ENCODE assay signal across 10 mouse cellular contexts in the genomic region with DNA sequence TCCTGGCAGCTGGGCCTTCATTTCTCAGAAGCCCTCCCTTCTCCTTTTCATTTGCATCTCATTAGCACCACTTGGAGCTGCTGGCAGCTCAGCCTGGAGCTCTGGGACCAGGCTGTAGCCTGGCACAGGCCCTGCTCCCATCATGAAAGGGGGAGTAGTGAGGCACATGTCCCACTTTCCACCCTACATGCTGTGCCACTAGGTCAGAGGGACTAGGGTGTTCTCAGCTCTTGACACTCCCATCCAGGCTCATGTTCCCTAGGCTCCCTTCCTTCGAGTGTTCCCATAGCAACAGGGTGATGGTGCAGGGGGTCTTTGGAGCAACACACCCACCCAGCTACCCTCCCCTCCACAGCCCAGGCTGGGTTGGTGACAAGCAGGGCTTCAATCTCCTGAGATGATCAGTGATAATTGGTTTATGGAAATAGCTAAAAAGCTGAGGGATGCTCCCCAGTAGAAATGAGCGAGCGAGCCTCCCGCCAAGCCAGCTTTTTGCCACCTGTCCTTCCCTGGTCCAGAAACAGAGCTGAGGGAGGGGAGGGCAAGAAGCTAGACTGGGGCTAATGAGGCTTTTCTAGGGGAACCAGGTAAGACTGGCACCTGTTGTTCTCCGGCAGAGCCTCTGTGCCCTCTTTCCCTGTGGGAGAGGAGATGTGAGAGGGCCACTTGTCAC. TPM values are rescaled to one million over a fixed set of nuclear protein-coding genes. Genes with fewer than 3 reads are reported as not detected.
DNase-seq lines count a peak whose midpoint lies in the region; ATAC-seq and TF ChIP-seq lines count a peak whose summit lies in the region.
"Had no signal": no experiment of that assay in that cellular context is flagged by ENCODE, and none has a peak within 500 bp of the region (broad histone marks: within the 10 kb centered on the region; RNA-seq: fewer than 3 reads in every experiment).

No protein-coding gene starts in this region.

- H3K9me3 ChIP-seq in embryonic facial prominence, embryonic 13.5 days = no peaks in the 10 kb centered on the region
- no peaks in the 10 kb centered on the region for H3K9me3 ChIP-seq in liver, postnatal 0 days (ENCODE audit: low read length)
- H3K9me3 ChIP-seq: limb, embryonic 15.5 days had no signal

- no peak overlapping the region for H3K4me2 ChIP-seq in embryonic facial prominence, embryonic 13.5 days
- H3K4me2 ChIP-seq in liver, postnatal 0 days (ENCODE audit: low read depth, low read length) = no peak overlapping the region
- H3K4me2 ChIP-seq: limb, embryonic 15.5 days had no signal

- no peaks in the 10 kb centered on the region for H3K36me3 ChIP-seq in embryonic facial prominence, embryonic 13.5 days
- H3K36me3 ChIP-seq in liver, postnatal 0 days (replicated peaks; ENCODE audit: insufficient read depth, low read length) = no peaks in the 10 kb centered on the region
- H3K36me3 ChIP-seq: limb, embryonic 15.5 days had no signal

- no peak for TF ChIP-seq EP300 in liver, postnatal 0 days (IDR thresholded peaks at IDR 0.05; ENCODE audit: low read depth)

- no peak overlapping the region for H3K4me3 ChIP-seq in embryonic facial prominence, embryonic 13.5 days
- no peak overlapping the region for H3K4me3 ChIP-seq in liver, postnatal 0 days (ENCODE audit: low read depth, low read length)
- H3K4me3 ChIP-seq: limb, embryonic 15.5 days; myocyte had no signal

- DNase-seq in right cerebral cortex, postnatal 10 days (ENCODE audit: low spot score in 2 of 2) = peak; percentile 75 to 86
- no peak for DNase-seq in right cerebral cortex, postnatal 25 days
- peak; percentile 64 to 72 for DNase-seq in layer of hippocampus, adult 8-10 months (ENCODE audit: low spot score in 2 of 2)
- peak; percentile 67 for DNase-seq in telencephalon, adult 2 months (ENCODE audit: low read depth, low spot score)
- DNase-seq in thymus, postnatal 36 days = no peak
- DNase-seq in liver, postnatal 0 days = no peak

- ATAC-seq in embryonic facial prominence, embryonic 13.5 days (ENCODE audit: insufficient number of reproducible peaks, insufficient read depth, low FRiP score, low TSS enrichment, low read depth) = no peak
- ATAC-seq in liver, postnatal 0 days = no peak

- no peaks in the 10 kb centered on the region for H3K27me3 ChIP-seq in embryonic facial prominence, embryonic 13.5 days
- no peaks in the 10 kb centered on the region for H3K27me3 ChIP-seq in liver, postnatal 0 days (ENCODE audit: insufficient read depth, low read length)
- H3K27me3 ChIP-seq: limb, embryonic 15.5 days had no signal

- no peak for TF ChIP-seq CTCF in liver, postnatal 0 days (IDR thresholded peaks at IDR 0.05; ENCODE audit: low read depth)

- H3K9ac ChIP-seq in embryonic facial prominence, embryonic 13.5 days = 0 out of 2 replicates have a peak overlapping the region, but pooled peaks have one; percentile 16
- no peak overlapping the region for H3K9ac ChIP-seq in liver, postnatal 0 days (replicated peaks)
- H3K9ac ChIP-seq: limb, embryonic 15.5 days had no signal

- 63% methylated on average over 5 of the region's 5 CpGs for WGBS in embryonic facial prominence, embryonic 13.5 days
- WGBS in liver, postnatal 0 days (ENCODE audit: insufficient replicate concordance) = 54% methylated on average over 5 of the region's 5 CpGs

- no peak overlapping the region for H3K27ac ChIP-seq in embryonic facial prominence, embryonic 13.5 days
- H3K27ac ChIP-seq in liver, postnatal 0 days (ENCODE audit: low read depth) = no peak overlapping the region
- H3K27ac ChIP-seq: limb, embryonic 15.5 days had no signal

- H3K4me1 ChIP-seq in embryonic facial prominence, embryonic 13.5 days = peaks cover 20% of the 10 kb centered on the region
- no peaks in the 10 kb centered on the region for H3K4me1 ChIP-seq in liver, postnatal 0 days (ENCODE audit: insufficient read depth)

RNA-seq across cellular contexts. Expression of gene Ccdc33, which starts 21.9 kb away (rescaled TPM):
- 0.83 TPM in 1 of 2 replicates, not detected in the other for polyA plus RNA-seq in embryonic facial prominence, embryonic 13.5 days (2015; fragmentation: Nextera tagmentation; extraction: Ambion mirVana)
- 1 to 10 TPM in 3 of 4 experiments, under 1 TPM in 1; 0.87 to 2.0 (median 1.3) TPM for total RNA-seq in layer of hippocampus, adult 8-10 months (2022)
- not detected in 2 replicates for polyA plus RNA-seq in liver, postnatal 0 days (2015; fragmentation: Nextera tagmentation; extraction: Ambion mirVana)
- total RNA-seq: MEL had no signal
- polyA plus RNA-seq: limb, embryonic 15.5 days; myocyte had no signal

RNA-seq across cellular contexts. Expression of gene Stra6, which starts 33.2 kb away (rescaled TPM):
- 11.5 and 14.3 TPM in 2 replicates for polyA plus RNA-seq in embryonic facial prominence, embryonic 13.5 days (2015; fragmentation: Nextera tagmentation; extraction: Ambion mirVana)
- 10 to 100 TPM; 17.0 to 22.6 (median 18.2) TPM for total RNA-seq in layer of hippocampus, adult 8-10 months (2022)
- not detected in 2 replicates for polyA plus RNA-seq in liver, postnatal 0 days (2015; fragmentation: Nextera tagmentation; extraction: Ambion mirVana)
- total RNA-seq: MEL had no signal

Comparison
In these comparisons a context has a peak if more than half of its experiments do, and no peak if none do; other contexts are left out.
1. DNase-seq: peak in right cerebral cortex, postnatal 10 days (2 of 2), layer of hippocampus, adult 8-10 months (2 of 2) and telencephalon, adult 2 months (single experiment); none in right cerebral cortex, postnatal 25 days (single experiment), thymus, postnatal 36 days (0 of 2) and liver, postnatal 0 days (single experiment).
2. RNA of gene Stra6, which starts 33.2 kb away (polyA plus RNA-seq): 11.5 to 14.3 TPM in embryonic facial prominence, embryonic 13.5 days; not detected in liver, postnatal 0 days; every median in the first group is over 10 times any median in the second.